Mouse (Mus musculus): ENCODE data around the gene Gen1. TPM values are rescaled to one million over a fixed set of nuclear protein-coding genes. Genes with fewer than 3 reads are reported as not detected.

Gen1 gene
- 3.9 and 4.7 TPM in 2 replicates for polyA plus RNA-seq (2015; fragmentation: Nextera tagmentation; extraction: Ambion mirVana)

DNA sequence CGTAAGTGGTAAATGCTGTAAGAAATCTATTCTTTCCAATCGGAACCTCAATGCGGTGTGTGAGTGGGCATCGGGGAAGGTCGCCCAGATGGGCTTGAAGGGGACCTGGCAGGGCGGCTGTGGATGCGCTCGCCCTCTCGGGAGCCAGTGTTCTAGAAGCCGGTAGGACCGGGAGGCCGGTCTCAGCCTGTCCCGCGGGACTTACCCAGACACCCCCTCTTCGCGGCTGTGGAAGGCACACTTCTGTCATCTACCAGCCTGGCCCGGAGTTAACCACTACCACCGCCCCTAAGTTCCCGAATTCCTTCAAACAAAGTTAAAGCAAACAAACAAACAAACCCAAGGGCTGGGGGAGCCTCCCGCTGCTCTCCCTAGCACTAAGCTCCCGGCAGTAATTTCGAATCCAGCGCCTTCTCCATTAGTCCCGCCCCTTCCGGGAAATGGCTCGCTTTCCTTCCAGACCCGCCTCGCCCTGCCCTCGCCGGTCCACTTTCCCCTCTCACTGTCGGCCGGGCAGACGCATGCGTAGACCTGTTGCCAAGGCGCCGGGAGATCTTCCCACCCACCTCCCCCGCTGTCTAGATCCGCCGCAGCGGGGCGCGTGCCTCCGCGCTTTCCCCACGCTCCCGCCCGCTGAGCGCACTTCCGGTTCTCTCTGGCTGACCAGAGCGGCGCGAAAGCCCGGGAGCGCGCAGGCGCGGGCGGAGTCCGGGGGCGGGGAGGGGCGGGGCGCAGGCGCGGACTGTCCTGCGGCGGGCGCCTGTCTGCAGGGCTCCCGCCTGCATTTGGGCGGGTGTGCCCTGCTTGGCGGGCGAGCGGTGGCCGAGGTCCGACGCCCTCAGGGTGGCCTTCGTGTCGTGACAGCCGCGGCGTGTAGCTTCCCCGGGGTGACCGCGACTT lies at the start of gene Gen1, which contains the start of gene Smc6:
Gene Gen1 (minus strand): TSS at position 420 of the 900 bp plus-strand sequence.
Gene Smc6 (plus strand): TSS at position 505 of the 900 bp plus-strand sequence.
- Histone ChIP-seq H3K4me2 (replicated peaks) (peak within 1 kb of the TSS; percentile 79), H3K27ac (replicated peaks) (peak within 1 kb of the TSS; percentile 90), H3K9me3 (no peaks in the 10 kb centered on the region), H3K36me3 (no peaks in the 10 kb centered on the region), H3K4me3 (peak within 1 kb of the TSS; percentile 91), H3K4me1 (peaks cover 34% of the 10 kb centered on the region), H3K27me3 (no peaks in the 10 kb centered on the region), H3K9ac (replicated peaks) (peak within 1 kb of the TSS; percentile 90)
- WGBS: under 1% methylated on average over 83 of the region's 83 CpGs
- ATAC-seq (replicated peaks): peak; percentile 99

DNA sequence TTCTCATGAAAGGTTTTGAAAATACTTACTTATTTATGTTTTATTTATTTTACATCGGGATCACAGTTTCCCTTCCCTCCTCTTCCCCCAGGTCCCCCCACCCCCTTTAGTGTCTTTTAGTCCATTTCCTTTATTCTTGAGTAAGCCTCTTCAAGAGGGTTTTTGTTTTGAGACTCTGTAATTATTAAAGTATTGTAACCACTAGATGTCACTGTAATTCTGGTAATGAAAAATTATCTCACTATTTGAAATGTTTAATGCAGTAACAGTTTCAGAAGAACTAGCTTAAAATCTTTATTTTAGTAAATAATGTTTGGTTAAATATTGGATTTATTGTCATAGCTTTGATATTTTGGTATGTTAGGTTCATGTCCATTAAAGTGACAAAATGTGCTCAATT lies 48.2 kb upstream of the Gen1 start:
- Histone ChIP-seq H3K27ac (replicated peaks) (no peak overlapping the region), H3K4me3 (no peak overlapping the region), H3K4me1 (no peaks in the 10 kb centered on the region), H3K9ac (replicated peaks) (no peak overlapping the region), H3K9me3 (no peaks in the 10 kb centered on the region), H3K27me3 (no peaks in the 10 kb centered on the region), H3K36me3 (peaks cover 48% of the 10 kb centered on the region), H3K4me2 (replicated peaks) (no peak overlapping the region)
- WGBS: 54% methylated on average over 1 of the region's 1 CpGs
- ATAC-seq (replicated peaks): no peak

DNA sequence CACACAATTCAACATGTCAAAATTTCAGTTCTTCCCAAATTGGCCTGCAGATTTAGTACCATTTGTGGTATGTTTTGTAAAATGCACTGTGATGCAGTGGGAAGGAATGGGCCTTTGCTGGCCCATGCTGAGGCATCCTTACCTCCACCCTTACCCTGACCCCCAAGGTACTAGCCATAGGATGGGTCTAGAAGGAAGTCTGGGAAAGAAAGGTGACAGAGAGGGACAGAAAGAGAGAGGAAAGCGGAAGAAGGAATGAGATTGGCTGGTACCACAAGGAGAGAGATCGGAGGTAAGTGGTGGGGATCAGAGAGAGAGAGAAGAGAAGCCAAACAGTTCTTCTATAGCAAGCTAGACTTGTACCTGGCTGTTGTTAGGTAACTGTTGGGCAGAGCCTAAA lies 45.5 kb upstream of the Gen1 start:
- Histone ChIP-seq H3K36me3 (peaks cover 47% of the 10 kb centered on the region), H3K27me3 (no peaks in the 10 kb centered on the region), H3K9ac (replicated peaks) (no peak overlapping the region), H3K4me1 (no peaks in the 10 kb centered on the region), H3K27ac (replicated peaks) (no peak overlapping the region), H3K4me3 (no peak overlapping the region), H3K9me3 (no peaks in the 10 kb centered on the region), H3K4me2 (replicated peaks) (no peak overlapping the region)
- 97% methylated on average over 2 of the region's 2 CpGs for WGBS
- ATAC-seq (replicated peaks): no peak

DNA sequence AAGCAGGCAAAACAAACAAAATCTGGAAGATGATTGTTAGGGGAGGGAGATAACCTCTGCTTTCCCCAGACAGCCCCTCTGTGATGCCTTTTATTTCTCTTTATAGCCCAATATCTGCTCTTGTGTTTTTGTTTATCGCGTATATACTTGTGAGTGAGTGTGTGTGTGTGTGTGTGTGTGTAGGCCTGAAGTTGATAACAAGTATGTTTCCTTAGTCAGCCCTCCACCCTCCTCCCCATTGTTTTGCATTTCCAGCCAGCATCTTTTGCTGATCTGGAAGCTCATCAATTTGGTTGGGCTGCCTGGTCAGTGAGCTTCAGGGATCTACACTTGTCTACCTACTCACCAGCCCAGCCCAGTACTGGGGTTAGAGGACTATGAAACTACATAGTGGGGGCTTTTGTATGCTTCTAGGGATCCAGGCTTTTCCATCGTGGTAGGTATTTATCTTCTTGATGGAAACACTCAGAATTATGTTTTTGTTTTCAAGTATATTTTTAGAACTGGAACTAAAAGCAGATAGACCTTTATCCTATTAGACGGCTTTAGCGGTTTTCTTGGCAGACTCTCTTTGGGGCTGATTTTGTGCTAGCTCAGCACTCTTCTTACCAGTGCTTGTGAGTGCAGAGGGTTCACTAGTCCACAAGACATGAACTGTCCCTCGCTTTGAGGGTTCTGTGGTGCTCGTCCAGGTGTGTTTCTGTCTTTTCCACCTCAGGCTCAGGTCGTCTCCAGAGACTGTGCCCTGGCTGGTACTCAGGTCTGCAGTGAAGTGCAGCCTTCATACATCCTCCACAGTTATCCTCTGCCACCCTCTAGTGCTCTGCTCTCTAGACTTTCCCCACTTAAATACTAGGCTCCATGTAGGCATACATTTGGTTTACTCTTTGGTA lies 41.4 kb upstream of the Gen1 start:
- 91% methylated on average over 8 of the region's 8 CpGs for WGBS
- Histone ChIP-seq H3K9ac (replicated peaks) (no peak overlapping the region), H3K4me3 (no peak overlapping the region), H3K27me3 (no peaks in the 10 kb centered on the region), H3K9me3 (no peaks in the 10 kb centered on the region), H3K36me3 (peaks cover 54% of the 10 kb centered on the region), H3K4me1 (no peaks in the 10 kb centered on the region), H3K4me2 (replicated peaks) (no peak overlapping the region), H3K27ac (replicated peaks) (no peak overlapping the region)
- no peak for ATAC-seq (replicated peaks)

DNA sequence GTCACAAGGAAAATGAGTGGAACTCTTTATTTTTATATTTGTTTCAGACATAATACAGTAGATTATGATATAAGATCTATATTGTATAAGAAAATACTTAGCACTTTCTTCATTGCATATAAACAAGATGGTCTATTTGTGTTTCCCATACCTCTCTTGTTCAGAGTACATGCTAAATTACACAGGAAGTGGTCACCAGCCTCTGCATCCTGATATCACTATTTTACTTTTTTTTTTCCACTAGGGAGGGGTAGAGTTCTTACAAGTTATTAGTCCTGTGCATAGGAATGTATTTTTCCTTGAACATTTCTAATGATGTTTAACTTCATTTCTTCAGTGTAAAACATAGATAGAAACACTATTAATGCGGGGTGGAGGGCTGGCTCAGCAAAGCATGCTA lies 35.3 kb upstream of the Gen1 start:
- no peak for ATAC-seq (replicated peaks)

DNA sequence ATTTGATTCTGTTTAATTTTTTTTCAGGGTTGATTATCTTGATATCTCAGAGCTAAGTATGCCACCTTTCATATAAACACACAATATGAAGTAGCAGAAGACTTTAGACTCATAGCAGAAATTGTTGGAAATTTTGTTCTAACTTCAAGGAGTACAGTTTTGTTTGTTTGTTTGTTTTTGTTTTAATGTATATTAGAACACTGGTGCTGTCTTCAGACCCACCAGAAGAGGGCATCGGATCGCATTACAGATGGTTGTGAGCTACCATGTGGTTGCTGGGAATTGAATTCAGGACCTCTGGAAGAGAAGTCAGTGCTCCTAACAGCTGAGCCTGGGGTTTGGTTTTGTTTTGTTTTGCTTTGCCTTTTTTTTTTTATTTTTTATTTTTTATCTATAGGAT lies 20.8 kb upstream of the Gen1 start:
- no peak overlapping the region for H3K4me3 ChIP-seq
- H3K9me3 ChIP-seq: no peaks in the 10 kb centered on the region
- no peak overlapping the region for H3K4me2 ChIP-seq (replicated peaks)
- no peak for ATAC-seq (replicated peaks)
- H3K4me1 ChIP-seq: no peaks in the 10 kb centered on the region
- H3K27me3 ChIP-seq: no peaks in the 10 kb centered on the region
- no peak overlapping the region for H3K27ac ChIP-seq (replicated peaks)
- no peak overlapping the region for H3K9ac ChIP-seq (replicated peaks)
- WGBS: 98% methylated on average over 2 of the region's 2 CpGs
- peaks cover 67% of the 10 kb centered on the region for H3K36me3 ChIP-seq

More for the DNA sequence above, 35.3 kb upstream of the Gen1 start:
- no peak overlapping the region for H3K27ac ChIP-seq (replicated peaks)
- 93% methylated on average over 1 of the region's 1 CpGs for WGBS
- H3K27me3 ChIP-seq: no peaks in the 10 kb centered on the region
- no peaks in the 10 kb centered on the region for H3K9me3 ChIP-seq
- no peak overlapping the region for H3K4me3 ChIP-seq
- H3K36me3 ChIP-seq: peaks cover 66% of the 10 kb centered on the region
- H3K9ac ChIP-seq (replicated peaks): no peak overlapping the region
- H3K4me1 ChIP-seq: no peaks in the 10 kb centered on the region
- no peak overlapping the region for H3K4me2 ChIP-seq (replicated peaks)

DNA sequence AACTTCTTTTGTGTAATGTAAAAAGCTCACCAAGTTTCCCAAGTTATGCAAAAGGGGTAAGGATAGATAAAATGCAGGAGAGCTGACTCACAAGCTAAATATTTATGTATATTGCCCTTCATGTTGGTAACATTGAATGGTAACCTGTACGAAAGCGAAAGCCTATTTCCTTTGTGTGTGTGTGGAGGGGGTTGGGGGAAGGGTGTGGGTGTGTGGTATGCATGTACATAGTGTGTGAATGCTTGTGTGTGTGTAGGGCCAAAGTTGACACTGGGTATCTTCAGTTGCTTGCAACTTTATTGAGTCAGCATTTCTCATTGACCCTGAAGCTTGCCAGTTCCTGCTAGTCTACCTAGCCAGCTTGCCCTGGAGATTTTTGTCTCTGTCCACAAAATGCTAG lies 16.0 kb upstream of the Gen1 start:
- ATAC-seq (replicated peaks): no peak
- peaks cover 60% of the 10 kb centered on the region for H3K36me3 ChIP-seq
- WGBS: 96% methylated on average over 2 of the region's 2 CpGs

DNA sequence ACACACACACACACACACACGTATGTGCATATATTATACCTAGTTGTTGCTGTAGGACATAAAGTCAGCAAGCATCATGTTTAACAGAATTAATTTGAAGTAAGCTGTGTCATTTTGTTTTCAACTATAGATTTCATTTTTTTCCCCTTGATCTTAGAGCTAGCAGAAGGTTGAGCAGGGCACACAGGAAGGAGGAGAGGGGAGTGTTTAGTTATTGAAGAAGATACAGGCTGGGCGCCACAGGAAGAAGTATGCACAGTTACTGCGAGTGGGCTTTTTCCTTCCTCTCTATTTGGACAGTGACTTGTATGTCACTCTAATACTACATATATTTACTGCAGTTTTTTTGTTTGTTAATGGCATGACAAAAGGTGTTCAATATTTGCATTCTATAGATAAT lies 14.3 kb upstream of the Gen1 start:
- no peaks in the 10 kb centered on the region for H3K4me1 ChIP-seq
- ATAC-seq (replicated peaks): no peak
- H3K4me3 ChIP-seq: no peak overlapping the region
- H3K9ac ChIP-seq (replicated peaks): no peak overlapping the region
- peaks cover 52% of the 10 kb centered on the region for H3K36me3 ChIP-seq
- H3K9me3 ChIP-seq: no peaks in the 10 kb centered on the region
- WGBS: 92% methylated on average over 3 of the region's 3 CpGs
- no peak overlapping the region for H3K4me2 ChIP-seq (replicated peaks)
- H3K27me3 ChIP-seq: no peaks in the 10 kb centered on the region
- H3K27ac ChIP-seq (replicated peaks): no peak overlapping the region

More for the DNA sequence above, 16.0 kb upstream of the Gen1 start:
- Histone ChIP-seq H3K9me3 (no peaks in the 10 kb centered on the region), H3K27ac (replicated peaks) (no peak overlapping the region), H3K27me3 (no peaks in the 10 kb centered on the region), H3K9ac (replicated peaks) (no peak overlapping the region), H3K4me1 (no peaks in the 10 kb centered on the region), H3K4me3 (no peak overlapping the region), H3K4me2 (replicated peaks) (no peak overlapping the region)

DNA sequence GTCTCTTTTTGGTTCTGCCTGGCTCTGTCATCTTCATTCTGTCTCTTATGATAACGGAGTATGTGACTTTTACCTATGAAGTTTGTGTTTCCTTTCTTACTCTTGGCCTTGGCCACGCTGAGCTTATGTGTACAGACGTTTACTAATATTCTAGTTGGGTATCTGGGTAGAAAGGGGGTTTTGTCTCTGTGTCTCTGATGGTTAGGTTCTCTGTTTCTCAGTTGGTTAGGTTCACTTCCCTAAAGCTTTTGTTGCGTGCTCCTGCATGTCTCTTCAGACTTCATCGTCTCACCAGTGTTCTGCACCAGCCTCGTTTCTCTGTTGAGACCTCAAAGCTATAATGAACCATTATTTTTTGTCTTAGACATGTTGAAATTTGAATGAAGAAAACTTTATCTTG lies 11.6 kb upstream of the Gen1 start:
- Histone ChIP-seq H3K9me3 (no peaks in the 10 kb centered on the region), H3K27me3 (no peaks in the 10 kb centered on the region), H3K9ac (replicated peaks) (no peak overlapping the region), H3K4me1 (no peaks in the 10 kb centered on the region), H3K4me3 (no peak overlapping the region), H3K4me2 (replicated peaks) (no peak overlapping the region), H3K27ac (replicated peaks) (no peak overlapping the region), H3K36me3 (peaks cover 53% of the 10 kb centered on the region)
- 92% methylated on average over 6 of the region's 6 CpGs for WGBS
- no peak for ATAC-seq (replicated peaks)

DNA sequence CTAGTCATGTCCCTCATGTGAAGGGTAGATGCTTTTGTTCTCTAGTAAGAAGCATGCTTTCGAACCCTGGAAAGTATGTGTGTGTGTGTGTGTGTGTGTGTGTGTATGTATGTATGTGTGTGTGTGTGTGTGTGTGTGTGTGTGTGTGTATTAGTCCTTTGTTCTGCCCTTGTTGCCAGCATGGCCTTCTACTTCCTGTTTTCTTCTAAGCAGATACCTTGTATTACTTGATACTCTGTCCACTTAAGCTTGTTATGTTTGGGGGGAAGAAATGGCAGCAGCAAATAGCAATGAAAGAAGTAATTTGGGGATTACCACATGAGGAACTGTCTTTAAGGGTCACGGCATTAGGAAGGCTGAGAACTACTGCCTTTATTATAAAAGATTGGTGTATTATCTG lies 11.0 kb upstream of the Gen1 start:
- H3K4me3 ChIP-seq: no peak overlapping the region
- H3K4me2 ChIP-seq (replicated peaks): no peak overlapping the region
- H3K4me1 ChIP-seq: no peaks in the 10 kb centered on the region
- no peaks in the 10 kb centered on the region for H3K27me3 ChIP-seq
- no peak for ATAC-seq (replicated peaks)
- H3K9me3 ChIP-seq: no peaks in the 10 kb centered on the region
- H3K36me3 ChIP-seq: peaks cover 51% of the 10 kb centered on the region
- 91% methylated on average over 2 of the region's 2 CpGs for WGBS
- no peak overlapping the region for H3K27ac ChIP-seq (replicated peaks)
- no peak overlapping the region for H3K9ac ChIP-seq (replicated peaks)

DNA sequence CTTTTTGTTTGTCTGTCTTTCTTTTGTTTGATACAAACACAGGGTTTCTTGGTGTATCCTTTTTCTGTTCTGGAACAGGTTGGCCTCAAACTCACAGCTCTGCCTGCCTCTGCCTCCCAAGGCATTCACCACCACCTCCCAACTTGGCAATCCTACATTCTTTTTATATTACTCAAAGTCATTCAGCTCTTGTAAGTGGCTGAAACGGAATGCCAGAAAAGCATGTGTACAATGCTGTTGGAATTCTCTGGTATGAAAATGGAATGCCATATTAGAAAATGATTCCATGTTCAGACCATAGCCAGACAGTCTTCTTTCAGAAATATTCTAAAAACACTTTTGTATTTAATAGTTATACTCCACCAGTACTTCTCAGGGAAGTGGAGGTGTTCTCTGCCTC lies 7.6 kb upstream of the Gen1 start:
- 77% methylated on average over 1 of the region's 1 CpGs for WGBS
- H3K36me3 ChIP-seq: peaks cover 26% of the 10 kb centered on the region

DNA sequence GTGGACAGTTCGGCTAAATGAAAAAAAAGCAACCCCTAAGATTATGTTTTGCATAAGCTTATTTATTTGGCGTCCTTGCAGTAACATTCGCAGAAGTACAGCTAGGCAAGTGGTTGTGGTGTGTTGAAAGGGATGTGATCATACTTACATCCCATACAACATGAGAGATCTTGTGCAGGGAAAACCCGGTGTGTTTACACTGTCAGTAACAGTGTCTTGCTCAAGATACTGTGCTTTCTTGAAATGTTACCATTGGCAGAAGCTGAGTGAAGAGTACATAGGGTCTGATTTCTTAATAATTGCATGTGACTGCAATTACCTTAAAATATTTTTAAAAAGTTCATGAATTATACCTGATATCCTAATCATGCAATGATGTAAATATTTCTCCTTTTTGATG lies 7.0 kb upstream of the Gen1 start:
- ATAC-seq (replicated peaks): no peak
- Histone ChIP-seq H3K4me3 (no peak overlapping the region), H3K4me2 (replicated peaks) (no peak overlapping the region), H3K27ac (replicated peaks) (no peak overlapping the region), H3K9ac (replicated peaks) (no peak overlapping the region), H3K36me3 (peaks cover 24% of the 10 kb centered on the region), H3K27me3 (no peaks in the 10 kb centered on the region), H3K9me3 (no peaks in the 10 kb centered on the region), H3K4me1 (peaks cover 14% of the 10 kb centered on the region)
- WGBS: 91% methylated on average over 4 of the region's 4 CpGs

More for the DNA sequence above, 7.6 kb upstream of the Gen1 start:
- peaks cover 7% of the 10 kb centered on the region for H3K4me1 ChIP-seq
- H3K4me2 ChIP-seq (replicated peaks): no peak overlapping the region
- H3K4me3 ChIP-seq: no peak overlapping the region
- H3K9me3 ChIP-seq: no peaks in the 10 kb centered on the region
- no peak for ATAC-seq (replicated peaks)
- no peak overlapping the region for H3K9ac ChIP-seq (replicated peaks)
- no peaks in the 10 kb centered on the region for H3K27me3 ChIP-seq
- no peak overlapping the region for H3K27ac ChIP-seq (replicated peaks)

Measured in forebrain, embryonic 15.5 days (tissue).